ENCODE assay signal across 7 mouse cellular contexts in the genomic region with DNA sequence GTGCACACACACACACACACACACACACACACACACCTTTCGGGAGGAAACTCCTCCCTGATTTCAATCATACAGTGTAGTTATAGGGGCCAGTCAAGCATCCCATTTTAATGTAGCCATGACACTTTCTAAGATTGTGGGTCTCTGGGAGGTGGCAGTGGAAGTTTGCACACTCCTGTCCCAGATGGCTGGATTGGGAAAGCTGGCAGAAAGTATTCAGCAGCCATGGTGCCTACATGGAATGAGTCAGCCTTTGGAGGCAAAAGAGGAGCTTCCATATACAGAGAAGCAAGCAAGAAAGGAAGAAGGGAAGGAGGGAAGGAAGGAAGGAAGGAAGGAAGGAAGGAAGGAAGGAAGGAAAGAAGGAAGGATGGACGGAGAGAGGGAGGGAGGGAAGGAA.
"Had no signal": no experiment of that assay in that cellular context is flagged by ENCODE, and none has a peak within 500 bp of the region (broad histone marks: within the 10 kb centered on the region; RNA-seq: fewer than 3 reads in every experiment).

No protein-coding gene starts in this region.

- ATAC-seq: intestine, postnatal 0 days; liver, postnatal 0 days; lung, postnatal 0 days had no signal

- DNase-seq: kidney, adult 2 months; liver, postnatal 0 days; lung, embryonic 14.5 days; midbrain, embryonic 14.5 days; thymus, postnatal 25 days had no signal
